Mouse (Mus musculus): ENCODE results near the gene Cfh. TPM values are rescaled to one million over a fixed set of nuclear protein-coding genes. Genes with fewer than 3 reads are reported as not detected.
A peak's percentile ranks its signal among the peaks of the same experiment; 100 is the strongest.
"Not testable (repeated sequence)": the region's sequence is repeated elsewhere in the genome, so short reads cannot be mapped to it uniquely, and the experiment has no call there.

Cfh gene
- polyA plus RNA-seq (2015; fragmentation: Nextera tagmentation; extraction: Ambion mirVana): 3.4 and 4.1 TPM in 2 replicates

GRCm38 (mm10) chr1:140183664-140184063, at the start of gene Cfh:
Gene Cfh (minus strand): TSS chr1:140183764.
- not testable (repeated sequence) for H3K27me3 ChIP-seq (replicated peaks; ENCODE audit: control insufficient read depth, insufficient read depth, low read length); H3K4me2 ChIP-seq (ENCODE audit: low read depth, low read length); H3K4me3 ChIP-seq (ENCODE audit: low read length); H3K36me3 ChIP-seq (ENCODE audit: control insufficient read depth, insufficient read depth, low read length); H3K27ac ChIP-seq (ENCODE audit: low read length); ATAC-seq; H3K4me1 ChIP-seq (ENCODE audit: control insufficient read depth, insufficient read depth, low read length); H3K9ac ChIP-seq (ENCODE audit: low read depth, low read length); H3K9me3 ChIP-seq (ENCODE audit: control insufficient read depth, low read length)

- H3K4me3 ChIP-seq (ENCODE audit: low read length): no peak overlapping the region
- no peak overlapping the region for H3K27ac ChIP-seq (ENCODE audit: low read length)
- no peaks in the 10 kb centered on the region for H3K4me1 ChIP-seq (ENCODE audit: control insufficient read depth, insufficient read depth, low read length)
- peak; percentile 77 for ATAC-seq
- no peak overlapping the region for H3K9ac ChIP-seq (ENCODE audit: low read depth, low read length)
- H3K9me3 ChIP-seq (ENCODE audit: control insufficient read depth, low read length): no peaks in the 10 kb centered on the region
- no peaks in the 10 kb centered on the region for H3K36me3 ChIP-seq (ENCODE audit: control insufficient read depth, insufficient read depth, low read length)
- WGBS: 53% methylated on average over 8 of the region's 8 CpGs
- H3K27me3 ChIP-seq (replicated peaks; ENCODE audit: control insufficient read depth, insufficient read depth, low read length): no peaks in the 10 kb centered on the region
- H3K4me2 ChIP-seq (ENCODE audit: low read depth, low read length): no peak overlapping the region
Measured at GRCm38 (mm10) chr1:140226673-140227072, 43.1 kb upstream of the Cfh start.

DNA sequence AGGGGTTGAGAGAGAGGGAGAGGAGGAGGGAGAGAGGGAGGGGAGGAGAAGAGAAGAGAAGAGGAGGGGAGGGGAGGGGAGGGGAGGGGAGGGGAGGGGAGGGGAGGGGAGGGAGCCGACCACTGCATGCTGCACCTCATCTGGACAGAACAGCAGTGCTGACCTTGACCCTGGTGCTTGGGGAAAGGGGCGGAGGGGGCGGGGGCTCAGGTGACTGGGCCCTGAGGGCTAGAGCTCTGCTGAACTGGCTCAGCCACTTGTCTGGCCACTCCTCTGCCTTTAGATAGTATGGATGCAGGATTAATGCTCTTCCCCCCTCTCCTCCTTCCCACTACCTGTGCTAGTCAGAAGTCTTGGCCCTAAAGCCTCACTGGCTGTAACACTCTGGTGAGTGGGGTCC, 41.7 kb upstream of the Cfh start:
- Histone ChIP-seq H3K4me2 (ENCODE audit: low read depth, low read length) (no peak overlapping the region), H3K27ac (ENCODE audit: low read length) (no peak overlapping the region), H3K4me1 (ENCODE audit: control insufficient read depth, insufficient read depth, low read length) (no peaks in the 10 kb centered on the region), H3K36me3 (ENCODE audit: control insufficient read depth, insufficient read depth, low read length) (no peaks in the 10 kb centered on the region), H3K27me3 (replicated peaks; ENCODE audit: control insufficient read depth, insufficient read depth, low read length) (no peaks in the 10 kb centered on the region), H3K9me3 (ENCODE audit: control insufficient read depth, low read length) (no peaks in the 10 kb centered on the region), H3K9ac (ENCODE audit: low read depth, low read length) (no peak overlapping the region), H3K4me3 (ENCODE audit: low read length) (no peak overlapping the region)
- WGBS: 48% methylated on average over 3 of the region's 3 CpGs
- no peak for ATAC-seq

GRCm38 (mm10) chr1:140205329-140205728, 21.8 kb upstream of the Cfh start:
- Histone ChIP-seq H3K9ac (ENCODE audit: low read depth, low read length) (no peak overlapping the region), H3K4me3 (ENCODE audit: low read length) (no peak overlapping the region), H3K4me2 (ENCODE audit: low read depth, low read length) (no peak overlapping the region), H3K36me3 (ENCODE audit: control insufficient read depth, insufficient read depth, low read length) (no peaks in the 10 kb centered on the region), H3K27me3 (replicated peaks; ENCODE audit: control insufficient read depth, insufficient read depth, low read length) (no peaks in the 10 kb centered on the region), H3K9me3 (ENCODE audit: control insufficient read depth, low read length) (no peaks in the 10 kb centered on the region), H3K4me1 (ENCODE audit: control insufficient read depth, insufficient read depth, low read length) (no peaks in the 10 kb centered on the region), H3K27ac (ENCODE audit: low read length) (no peak overlapping the region)
- WGBS: 72% methylated on average over 2 of the region's 2 CpGs
- ATAC-seq: no peak

DNA sequence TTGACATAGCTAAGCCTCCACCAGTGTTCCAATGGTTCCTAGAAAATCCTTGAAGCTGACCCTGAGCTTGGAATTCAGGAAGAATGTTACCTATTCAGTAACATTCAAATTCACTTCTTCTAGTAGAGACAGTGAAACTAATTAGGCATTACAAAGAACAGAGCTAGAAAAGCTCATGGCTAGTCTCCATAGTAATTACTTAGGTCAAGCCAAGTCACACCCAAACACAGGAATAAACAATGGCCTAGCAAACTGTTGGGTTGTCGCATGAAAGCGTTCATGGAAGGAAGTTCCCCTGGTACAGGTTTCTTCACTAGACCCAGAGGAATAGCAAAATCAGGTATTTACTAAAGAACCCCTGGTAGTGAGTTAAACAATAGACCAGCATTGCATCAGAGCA, 4.9 kb upstream of the Cfh start:
- WGBS: 83% methylated on average over 2 of the region's 2 CpGs
- not testable (repeated sequence) for H3K4me2 ChIP-seq (ENCODE audit: low read depth, low read length); H3K27ac ChIP-seq (ENCODE audit: low read length); H3K9me3 ChIP-seq (ENCODE audit: control insufficient read depth, low read length); H3K4me3 ChIP-seq (ENCODE audit: low read length); ATAC-seq; H3K27me3 ChIP-seq (replicated peaks; ENCODE audit: control insufficient read depth, insufficient read depth, low read length); H3K4me1 ChIP-seq (ENCODE audit: control insufficient read depth, insufficient read depth, low read length); H3K36me3 ChIP-seq (ENCODE audit: control insufficient read depth, insufficient read depth, low read length); H3K9ac ChIP-seq (ENCODE audit: low read depth, low read length)

DNA sequence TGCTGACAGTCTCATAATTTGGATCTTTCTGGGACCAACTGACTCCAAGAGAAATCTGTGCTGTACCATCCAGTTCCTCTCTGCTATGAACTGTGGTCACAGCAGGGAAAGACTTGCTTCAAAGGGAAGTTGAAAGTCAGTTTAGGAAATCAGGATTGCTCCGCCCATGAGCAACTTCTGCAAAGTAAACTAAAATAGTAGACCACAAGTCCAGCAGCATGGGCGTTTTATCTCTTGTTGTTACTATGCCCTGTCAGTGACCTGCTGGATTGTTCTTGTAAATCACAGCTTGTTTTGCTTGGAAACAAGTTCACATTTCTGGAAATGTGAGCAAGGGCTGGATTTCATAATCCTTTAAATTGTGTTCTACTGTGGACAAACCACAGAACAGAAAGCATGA, 356 bp downstream of the Cfh start:
- Histone ChIP-seq H3K4me2 (ENCODE audit: low read depth, low read length) (no peak overlapping the region), H3K27ac (ENCODE audit: low read length) (no peak overlapping the region), H3K36me3 (ENCODE audit: control insufficient read depth, insufficient read depth, low read length) (no peaks in the 10 kb centered on the region), H3K4me1 (ENCODE audit: control insufficient read depth, insufficient read depth, low read length) (no peaks in the 10 kb centered on the region), H3K9ac (ENCODE audit: low read depth, low read length) (no peak overlapping the region), H3K4me3 (ENCODE audit: low read length) (no peak overlapping the region), H3K27me3 (replicated peaks; ENCODE audit: control insufficient read depth, insufficient read depth, low read length) (no peaks in the 10 kb centered on the region), H3K9me3 (ENCODE audit: control insufficient read depth, low read length) (no peaks in the 10 kb centered on the region)
- WGBS: 39% methylated on average over 2 of the region's 2 CpGs
- ATAC-seq: 0 out of 2 replicates have a peak, but pooled peaks have one; percentile 23

DNA sequence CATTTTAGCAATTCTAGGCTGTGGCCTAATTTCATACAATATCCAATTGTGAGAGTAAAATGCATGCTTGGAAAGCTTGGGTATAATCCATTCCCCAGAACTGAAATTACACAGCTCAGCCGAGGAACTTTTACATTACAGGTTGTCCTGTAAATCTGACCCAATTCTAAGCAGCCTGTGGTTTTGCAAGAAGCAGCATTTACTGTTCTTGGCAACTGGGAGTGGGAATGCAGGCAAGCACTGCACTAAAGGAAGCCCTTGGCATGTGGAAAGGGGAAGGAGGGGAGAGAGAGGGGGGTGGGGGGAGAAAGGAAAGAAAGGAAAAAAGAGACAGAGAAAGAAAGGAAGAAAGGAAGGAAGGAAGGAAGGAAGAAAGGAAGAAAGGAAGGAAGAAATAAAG, 3.4 kb downstream of the Cfh start:
- no peak for ATAC-seq
- Histone ChIP-seq H3K9me3 (ENCODE audit: control insufficient read depth, low read length) (no peaks in the 10 kb centered on the region), H3K4me1 (ENCODE audit: control insufficient read depth, insufficient read depth, low read length) (no peaks in the 10 kb centered on the region), H3K9ac (ENCODE audit: low read depth, low read length) (no peak overlapping the region), H3K4me3 (ENCODE audit: low read length) (no peak overlapping the region), H3K36me3 (ENCODE audit: control insufficient read depth, insufficient read depth, low read length) (no peaks in the 10 kb centered on the region), H3K27me3 (replicated peaks; ENCODE audit: control insufficient read depth, insufficient read depth, low read length) (no peaks in the 10 kb centered on the region), H3K4me2 (ENCODE audit: low read depth, low read length) (no peak overlapping the region), H3K27ac (ENCODE audit: low read length) (no peak overlapping the region)
- 78% methylated on average over 1 of the region's 1 CpGs for WGBS

GRCm38 (mm10) chr1:140175442-140175841, 8.1 kb downstream of the Cfh start:
- no peak overlapping the region for H3K4me3 ChIP-seq (ENCODE audit: low read length)
- no peak overlapping the region for H3K4me2 ChIP-seq (ENCODE audit: low read depth, low read length)
- H3K9ac ChIP-seq (ENCODE audit: low read depth, low read length): no peak overlapping the region
- no peak overlapping the region for H3K27ac ChIP-seq (ENCODE audit: low read length)
- H3K9me3 ChIP-seq (ENCODE audit: control insufficient read depth, low read length): no peaks in the 10 kb centered on the region
- WGBS: 70% methylated on average over 2 of the region's 2 CpGs
- no peaks in the 10 kb centered on the region for H3K36me3 ChIP-seq (ENCODE audit: control insufficient read depth, insufficient read depth, low read length)
- ATAC-seq: no peak
- H3K4me1 ChIP-seq (ENCODE audit: control insufficient read depth, insufficient read depth, low read length): no peaks in the 10 kb centered on the region
- H3K27me3 ChIP-seq (replicated peaks; ENCODE audit: control insufficient read depth, insufficient read depth, low read length): no peaks in the 10 kb centered on the region

DNA sequence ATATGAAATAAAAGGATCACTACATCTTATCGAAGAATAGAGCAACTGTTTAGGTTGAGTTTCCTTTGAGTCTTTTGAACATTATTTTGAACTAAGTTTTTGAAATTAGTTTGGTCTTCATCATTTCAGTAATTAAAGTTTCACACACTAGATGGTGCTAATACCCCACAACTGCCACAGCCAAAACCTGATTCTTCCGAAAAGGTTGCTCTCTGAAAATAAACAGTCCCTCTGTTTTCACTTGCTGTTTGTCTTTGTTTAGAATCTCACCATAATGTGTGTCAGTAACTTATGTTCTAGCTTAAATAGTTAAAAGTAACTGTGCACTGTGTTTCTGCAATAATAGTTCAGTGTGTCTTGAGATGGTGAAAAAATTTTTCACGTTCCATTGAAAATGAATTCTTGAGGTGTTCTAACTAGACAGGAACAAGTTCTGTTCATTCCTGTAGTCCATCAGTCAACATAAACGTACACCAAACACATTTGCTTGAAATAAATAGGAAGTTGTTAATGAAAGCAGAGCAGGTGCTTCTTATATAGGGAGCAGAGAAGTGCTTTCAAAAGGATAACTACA, 11.9 kb downstream of the Cfh start:
- no peaks in the 10 kb centered on the region for H3K36me3 ChIP-seq (ENCODE audit: control insufficient read depth, insufficient read depth, low read length)
- no peak overlapping the region for H3K9ac ChIP-seq (ENCODE audit: low read depth, low read length)
- H3K4me3 ChIP-seq (ENCODE audit: low read length): no peak overlapping the region
- H3K27ac ChIP-seq (ENCODE audit: low read length): no peak overlapping the region
- no peaks in the 10 kb centered on the region for H3K9me3 ChIP-seq (ENCODE audit: control insufficient read depth, low read length)
- H3K4me2 ChIP-seq (ENCODE audit: low read depth, low read length): no peak overlapping the region
- ATAC-seq: no peak
- H3K4me1 ChIP-seq (ENCODE audit: control insufficient read depth, insufficient read depth, low read length): no peaks in the 10 kb centered on the region
- H3K27me3 ChIP-seq (replicated peaks; ENCODE audit: control insufficient read depth, insufficient read depth, low read length): no peaks in the 10 kb centered on the region
- WGBS: 30% methylated on average over 4 of the region's 4 CpGs

- H3K4me1 ChIP-seq (ENCODE audit: control insufficient read depth, insufficient read depth, low read length): no peaks in the 10 kb centered on the region
- H3K36me3 ChIP-seq (ENCODE audit: control insufficient read depth, insufficient read depth, low read length): no peaks in the 10 kb centered on the region
- H3K27ac ChIP-seq (ENCODE audit: low read length): no peak overlapping the region
- no peaks in the 10 kb centered on the region for H3K27me3 ChIP-seq (replicated peaks; ENCODE audit: control insufficient read depth, insufficient read depth, low read length)
- H3K9me3 ChIP-seq (ENCODE audit: control insufficient read depth, low read length): no peaks in the 10 kb centered on the region
- 85% methylated on average over 2 of the region's 3 CpGs for WGBS
- no peak overlapping the region for H3K9ac ChIP-seq (ENCODE audit: low read depth, low read length)
- H3K4me3 ChIP-seq (ENCODE audit: low read length): no peak overlapping the region
- H3K4me2 ChIP-seq (ENCODE audit: low read depth, low read length): no peak overlapping the region
- ATAC-seq: no peak
Measured at GRCm38 (mm10) chr1:140158970-140159369, 24.6 kb downstream of the Cfh start.

Measured in intestine, embryonic 16.5 days (tissue).